Mouse (Mus musculus) hindbrain, postnatal 0 days (tissue): Measurements from ENCODE around the gene Tmem185a. TPM values are rescaled to one million over a fixed set of nuclear protein-coding genes. Genes with fewer than 3 reads are reported as not detected.
"Not testable (repeated sequence)": the region's sequence is repeated elsewhere in the genome, so short reads cannot be mapped to it uniquely, and the experiment has no call there.

Experiments used
- ATAC-seq: fragments of 200-750 bp; cut with Nextera tagmentation; 2 replicates; pipeline ENCODE4 v1.8.0; 2017; ENCODE audit warnings: mild to moderate bottlenecking, moderate TSS enrichment, moderate library complexity
- DNase-seq: peaks from one replicate; pipeline ENCODE4 v3.0.0-alpha.2; 2015; ENCODE audit warnings: low spot score
- H3K27ac ChIP-seq: fragments of 300-500 bp; sonication (generic); 2 replicates; pipeline ENCODE4 v1.5.1; 2014; ENCODE audit warnings: mild to moderate bottlenecking
- H3K27me3 ChIP-seq: fragments of 300-500 bp; sonication (generic); 2 replicates; pipeline ENCODE4 v1.6.1; 2014; ENCODE audit warnings: low read length, mixed read lengths; ENCODE audit not compliant: insufficient read depth
- H3K36me3 ChIP-seq: fragments of 300-500 bp; sonication (generic); 2 replicates; pipeline ENCODE4 v1.6.1; 2014; ENCODE audit warnings: low read length, mixed read lengths; ENCODE audit not compliant: insufficient read depth
- H3K4me1 ChIP-seq: fragments of 300-500 bp; sonication (generic); 2 replicates; pipeline ENCODE4 v1.6.1; 2014; ENCODE audit warnings: antibody characterized with exemption, low read length, mixed read lengths; ENCODE audit not compliant: insufficient read depth
- H3K4me2 ChIP-seq: fragments of 300-500 bp; sonication (generic); 2 replicates; pipeline ENCODE4 v1.6.1; 2014; ENCODE audit warnings: low read depth, mild to moderate bottlenecking, low read length, moderate library complexity, mixed read lengths
- H3K4me3 ChIP-seq: fragments of 300-500 bp; sonication (generic); 2 replicates; pipeline ENCODE4 v1.5.1; 2014; ENCODE audit warnings: low read length
- H3K9ac ChIP-seq: fragments of 300-500 bp; sonication (generic); replicated peaks from 2 replicates; pipeline ENCODE4 v1.6.1; 2014; ENCODE audit warnings: mild to moderate bottlenecking, low read length, moderate library complexity, mixed read lengths
- H3K9me3 ChIP-seq: fragments of 300-500 bp; sonication (generic); 2 replicates; pipeline ENCODE4 v1.6.1; 2016; ENCODE audit warnings: low read length, mixed read lengths
- CTCF ChIP-seq: IDR thresholded peaks from 2 replicates; pipeline ENCODE4 v1.5.1; 2016; ENCODE audit warnings: antibody characterized with exemption, control low read depth, low read depth
- WGBS: fragments of 180-500 bp; shearing (Covaris S2); extraction: QIAGEN DNeasy Blood & Tissue Kit; methylation state at CpG from one replicate; pipeline ENCODE4 v1.1.7; 2014; 5-methylcytosine and 5-hydroxymethylcytosine counted together
- polyA plus RNA-seq: library from polyadenylated mRNA; unstranded; fragments of >200 nt; fragmentation: Nextera tagmentation; extraction: Ambion mirVana; gene quantifications from 2 replicates; pipeline ENCODE4 v1.2.1, GENCODE M21; 2015
- total RNA-seq: library from RNA; depleted of rRNA; stranded (reverse); fragments of >200 nt; gene quantifications from 2 replicates; pipeline ENCODE4 v1.2.3, GENCODE M21; 2014; rRNA removed

The Tmem185a gene
- total RNA-seq (29.0 and 33.7 TPM in 2 replicates), polyA plus RNA-seq (38.7 and 39.6 TPM in 2 replicates)

- TF ChIP-seq CTCF: peak; percentile 35
- H3K27me3 ChIP-seq: no peaks in the 10 kb centered on the region
- ATAC-seq: peak; percentile 95
- H3K36me3 ChIP-seq: no peaks in the 10 kb centered on the region
- H3K4me1 ChIP-seq: peaks cover 3% of the 10 kb centered on the region; the same call in 1 of the 2 replicates
- H3K4me3 ChIP-seq: peak within 1 kb of the TSS; percentile 52
- DNase-seq: peak; percentile 91
- H3K4me2 ChIP-seq: peak within 1 kb of the TSS; percentile 61
- H3K9me3 ChIP-seq: no peaks in the 10 kb centered on the region
- WGBS: 38% methylated on average over 38 of the region's 42 CpGs
- H3K9ac ChIP-seq: peak within 1 kb of the TSS; percentile 56
- H3K27ac ChIP-seq: peak within 1 kb of the TSS; percentile 76; the same call in 1 of the 2 replicates
These were observed at the start of gene Tmem185a for GRCm38 (mm10) chrX:70476792-70477776. Gene Tmem185a (minus strand): TSS chrX:70477180.

- H3K4me3 ChIP-seq, H3K4me2 ChIP-seq, H3K36me3 ChIP-seq, ATAC-seq, H3K4me1 ChIP-seq, H3K9me3 ChIP-seq, H3K27me3 ChIP-seq, H3K9ac ChIP-seq, DNase-seq, H3K27ac ChIP-seq: not testable (repeated sequence)
- 68% methylated on average over 3 of the region's 3 CpGs for WGBS
These were observed 37.4 kb upstream of the Tmem185a start for GRCm38 (mm10) chrX:70514413-70514812.

DNA sequence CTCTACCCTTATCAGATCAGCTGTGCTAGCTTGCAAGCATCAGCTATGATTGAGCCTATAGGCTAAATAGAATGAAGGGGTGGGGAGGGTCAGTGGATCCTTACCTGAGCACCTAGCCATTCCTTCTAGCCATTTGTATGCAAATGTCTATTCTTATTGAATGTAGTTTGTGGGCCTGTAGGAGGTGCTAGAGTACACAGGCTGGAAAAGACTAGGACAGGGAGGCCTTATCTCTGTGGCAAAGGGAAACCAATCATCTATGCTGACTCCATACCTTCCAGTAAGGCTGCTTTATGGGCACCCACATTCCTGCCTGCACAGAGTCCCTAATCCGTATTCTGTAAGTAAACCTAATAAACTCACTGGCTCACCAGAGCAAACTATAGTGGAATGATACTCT is 10.3 kb upstream of the Tmem185a start:
- H3K9ac ChIP-seq, DNase-seq, ATAC-seq, H3K4me1 ChIP-seq, H3K4me2 ChIP-seq, H3K36me3 ChIP-seq, H3K9me3 ChIP-seq, H3K27me3 ChIP-seq, H3K4me3 ChIP-seq, H3K27ac ChIP-seq: not testable (repeated sequence)
- no CpG with 5 or more reads among the region's 1 CpGs for WGBS

GRCm38 (mm10) chrX:70482154-70482553 is 5.2 kb upstream of the Tmem185a start:
- Histone ChIP-seq H3K27ac (no peak overlapping the region), H3K4me2 (no peak overlapping the region), H3K36me3 (no peaks in the 10 kb centered on the region), H3K9me3 (no peaks in the 10 kb centered on the region), H3K9ac (no peak overlapping the region), H3K4me3 (no peak overlapping the region), H3K27me3 (no peaks in the 10 kb centered on the region), H3K4me1 (no peaks in the 10 kb centered on the region)
- 50% methylated on average over 2 of the region's 2 CpGs for WGBS
- TF ChIP-seq CTCF: no peak
- no peak for DNase-seq
- no peak for ATAC-seq

GRCm38 (mm10) chrX:70478701-70479100 is 1.7 kb upstream of the Tmem185a start:
- no peak overlapping the region for H3K27ac ChIP-seq
- no peak for ATAC-seq
- no peaks in the 10 kb centered on the region for H3K36me3 ChIP-seq
- 69% methylated on average over 5 of the region's 5 CpGs for WGBS
- H3K9me3 ChIP-seq: no peaks in the 10 kb centered on the region
- no peak for DNase-seq
- no peak overlapping the region for H3K9ac ChIP-seq
- H3K4me3 ChIP-seq: no peak overlapping the region
- H3K4me1 ChIP-seq: peaks cover 3% of the 10 kb centered on the region; the same call in 1 of the 2 replicates
- H3K4me2 ChIP-seq: no peak overlapping the region
- TF ChIP-seq CTCF: no peak
- no peaks in the 10 kb centered on the region for H3K27me3 ChIP-seq

- H3K27me3 ChIP-seq: no peaks in the 10 kb centered on the region
- H3K4me2 ChIP-seq: peak overlapping the region; percentile 61
- H3K9ac ChIP-seq: no peak overlapping the region
- H3K9me3 ChIP-seq: no peaks in the 10 kb centered on the region
- TF ChIP-seq CTCF: no peak
- H3K4me3 ChIP-seq: no peak overlapping the region
- WGBS: 69% methylated on average over 3 of the region's 3 CpGs
- no peak overlapping the region for H3K27ac ChIP-seq
- H3K4me1 ChIP-seq: peaks cover 3% of the 10 kb centered on the region; the same call in 1 of the 2 replicates
- DNase-seq (no peak), ATAC-seq (no peak)
- H3K36me3 ChIP-seq: no peaks in the 10 kb centered on the region
These were observed 1.7 kb downstream of the Tmem185a start for GRCm38 (mm10) chrX:70475215-70475765.
